Mouse (Mus musculus): ENCODE measurements around the gene Rassf5.

The Rassf5 gene

DNA sequence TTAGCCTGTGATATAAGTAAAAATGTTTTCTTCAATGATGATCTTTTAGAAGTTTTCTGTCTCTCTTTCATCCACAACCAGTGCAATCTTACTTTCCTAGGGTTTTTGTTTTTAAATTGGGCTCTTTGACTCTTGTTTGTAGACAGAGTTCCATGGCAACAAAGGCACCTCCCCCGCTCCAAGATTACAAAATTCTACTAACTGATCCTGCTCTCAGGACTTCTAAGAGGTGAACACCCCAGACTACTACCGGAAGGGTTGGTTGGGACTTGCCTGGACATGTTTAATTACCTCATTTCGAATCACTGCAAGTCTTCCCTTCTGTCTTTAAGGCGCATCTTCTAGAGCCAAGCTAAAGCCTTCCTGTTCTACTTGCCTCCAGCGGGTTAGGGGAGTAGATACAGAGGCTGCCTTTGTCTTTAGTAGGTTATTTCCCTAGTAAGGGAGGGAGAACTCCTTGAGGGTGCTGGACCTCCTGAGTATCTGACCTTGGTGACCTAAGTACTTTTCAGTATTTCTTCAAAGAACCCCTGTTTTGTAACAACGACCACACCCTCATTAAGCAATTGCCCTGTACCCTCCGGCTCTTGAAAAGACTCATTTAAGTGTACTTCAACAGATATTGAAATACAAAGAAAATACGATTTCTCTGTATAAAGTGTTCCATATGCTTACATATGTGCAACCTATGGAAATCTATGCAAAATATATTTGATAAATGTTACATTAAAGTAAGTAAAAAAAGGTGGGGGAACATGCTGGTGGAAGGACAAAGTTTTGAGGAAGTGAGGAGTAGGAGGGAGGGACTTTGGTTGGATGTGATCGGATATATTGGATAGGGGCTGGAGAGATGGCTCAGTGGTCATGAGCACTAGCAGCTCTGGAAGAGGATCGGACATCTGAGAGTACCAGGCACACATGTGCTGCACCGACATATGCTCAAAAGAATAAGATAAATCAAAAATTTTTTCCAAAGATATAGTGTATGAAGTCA is 105.7 kb downstream of the Rassf5 start:
- in situ Hi-C loops (cut with MboI, MseI): no loop called here

DNA sequence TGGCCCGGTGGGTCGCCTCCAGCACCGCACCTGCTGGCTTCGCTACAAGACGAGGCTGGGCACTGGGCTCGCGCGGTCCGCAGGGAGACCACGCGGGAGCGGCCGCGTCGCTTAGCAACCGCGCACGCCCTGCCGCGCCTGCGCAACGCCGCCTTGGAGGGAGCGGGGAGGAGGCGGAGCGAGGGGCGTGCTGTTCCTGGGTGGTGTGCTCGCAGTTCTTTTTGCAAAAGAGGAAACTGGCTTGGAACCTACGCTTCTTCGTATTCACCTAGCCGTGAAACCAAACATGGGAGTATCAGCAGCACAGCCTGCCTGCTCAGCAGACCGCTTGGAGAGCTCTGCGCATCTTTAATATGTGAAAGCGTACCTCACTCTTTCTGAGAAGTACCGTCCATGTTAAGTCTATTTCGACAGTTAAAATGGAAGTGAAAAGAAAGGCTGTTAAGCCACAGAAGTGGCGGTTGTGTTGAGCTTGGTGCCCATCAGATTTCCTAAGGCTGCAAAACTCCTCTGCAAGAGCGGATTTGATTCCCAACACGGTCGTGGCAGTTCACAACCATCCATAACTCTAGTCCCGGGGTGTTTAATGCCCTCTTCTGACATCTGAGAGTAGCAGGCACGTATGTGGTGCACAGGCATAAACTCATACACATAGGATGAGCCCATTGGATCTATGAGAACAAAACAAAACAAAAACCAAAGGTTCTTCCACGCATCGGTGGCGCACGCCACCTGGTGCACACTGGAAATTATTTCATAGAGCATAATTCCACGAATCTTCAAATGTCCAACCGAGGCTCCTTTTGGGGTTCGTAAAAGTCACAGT is 106.7 kb downstream of the Rassf5 start, which contains the start of gene Dyrk3:
Gene Dyrk3 (minus strand): TSS at position 150 of the 826 bp plus-strand sequence.
- in situ Hi-C loops (cut with MboI, MseI): no loop called here

DNA sequence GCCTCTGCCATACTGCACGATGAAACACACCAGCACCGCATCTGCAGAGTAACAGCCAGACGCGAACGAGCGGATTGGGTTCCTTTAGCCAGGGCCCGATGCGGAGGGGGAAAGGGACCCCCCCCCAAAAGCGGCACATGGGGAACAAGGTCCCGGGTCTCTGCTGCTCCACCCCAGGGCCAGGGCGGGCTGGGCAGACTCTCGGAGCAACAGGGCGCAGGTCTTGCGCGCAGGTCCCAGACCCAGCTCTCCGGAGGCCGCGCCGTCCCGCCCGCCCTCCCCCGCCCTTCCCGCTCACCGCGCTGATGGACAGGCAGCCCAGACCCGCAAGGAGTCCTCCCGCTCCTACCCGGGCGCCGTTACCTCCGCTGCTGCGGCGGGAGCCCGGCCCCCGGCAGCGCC is 107.3 kb downstream of the Rassf5 start:
- in situ Hi-C loops (cut with MboI, MseI): no loop called here

DNA sequence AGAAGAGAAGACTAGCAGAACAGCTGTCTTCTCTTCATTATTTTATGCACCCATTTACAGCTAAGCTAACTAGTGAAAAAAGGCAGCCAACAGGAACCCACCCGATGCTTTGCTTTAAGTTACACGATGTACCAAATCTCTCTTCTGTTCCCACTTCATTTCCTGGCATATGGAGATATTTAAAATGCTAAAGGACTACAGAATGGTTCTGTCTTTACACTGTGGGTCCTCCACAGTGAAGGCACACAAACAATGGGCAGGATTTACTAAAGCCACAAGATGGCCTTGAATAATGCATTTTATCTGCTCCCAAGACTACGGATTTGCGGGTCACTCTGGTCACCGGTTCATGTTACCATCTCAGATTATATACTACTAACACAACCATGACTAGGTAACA is 107.9 kb downstream of the Rassf5 start:
- in situ Hi-C loops (cut with MboI, MseI): no loop called here

DNA sequence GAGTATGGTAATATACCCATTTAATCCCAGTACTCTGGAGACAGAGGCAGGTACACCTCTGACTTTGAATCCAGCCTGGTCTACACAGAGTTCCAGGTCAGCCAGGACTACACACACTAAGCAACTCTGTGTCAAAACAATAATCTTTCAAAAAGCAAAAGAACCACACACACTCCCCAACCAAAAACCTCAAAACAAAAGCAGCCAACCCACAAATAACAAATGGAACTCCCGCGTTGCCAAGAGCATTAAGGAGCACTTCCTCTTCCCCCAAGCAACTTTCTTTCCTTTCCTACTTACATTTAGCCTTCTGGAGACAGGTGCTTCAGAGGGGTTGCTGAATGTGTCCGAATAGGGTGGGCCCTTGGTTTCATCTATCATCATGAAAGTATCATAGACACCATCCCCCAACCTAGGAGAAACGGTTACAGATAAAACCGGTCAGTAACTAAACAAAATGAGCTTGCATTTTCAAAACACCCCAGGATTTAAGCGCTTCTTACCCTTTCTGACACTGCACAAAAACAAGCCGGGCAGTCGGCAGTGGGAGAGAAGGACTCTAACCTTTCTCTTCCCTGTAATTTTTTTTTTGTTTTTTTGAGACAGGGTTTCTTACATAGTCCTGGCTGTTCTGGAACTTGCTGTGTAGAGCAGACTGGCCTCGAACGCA is 109.0 kb downstream of the Rassf5 start:
- in situ Hi-C loops (cut with MboI, MseI): no loop called here

DNA sequence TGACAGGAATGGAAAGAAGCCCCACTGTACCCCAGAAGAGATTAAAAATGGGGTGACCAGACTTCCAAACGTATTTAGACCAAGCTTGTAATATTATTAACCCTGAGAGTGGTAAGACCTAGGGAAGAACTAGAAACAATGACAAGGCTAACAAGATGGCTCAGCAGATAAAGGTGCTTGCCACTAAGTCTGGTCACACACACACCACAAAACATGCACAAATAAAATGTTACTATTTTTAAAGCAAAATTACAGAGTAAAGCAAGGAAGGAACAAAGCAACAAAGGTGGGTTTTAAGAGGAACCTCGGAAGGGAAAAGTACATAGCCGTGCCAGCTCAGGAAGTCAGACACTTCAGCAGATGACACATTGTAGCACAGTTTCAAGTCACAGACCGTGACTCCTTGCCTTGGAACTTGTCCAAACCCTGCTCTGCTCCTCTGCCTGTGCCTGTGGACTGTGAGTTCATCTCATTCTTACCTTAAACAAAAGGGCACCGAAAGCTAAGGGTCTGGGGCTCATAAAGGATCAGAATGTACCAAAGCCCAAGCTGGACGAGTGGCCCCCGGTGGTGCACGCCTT is 110.0 kb downstream of the Rassf5 start:
- in situ Hi-C loops (cut with MboI, MseI): no loop called here

DNA sequence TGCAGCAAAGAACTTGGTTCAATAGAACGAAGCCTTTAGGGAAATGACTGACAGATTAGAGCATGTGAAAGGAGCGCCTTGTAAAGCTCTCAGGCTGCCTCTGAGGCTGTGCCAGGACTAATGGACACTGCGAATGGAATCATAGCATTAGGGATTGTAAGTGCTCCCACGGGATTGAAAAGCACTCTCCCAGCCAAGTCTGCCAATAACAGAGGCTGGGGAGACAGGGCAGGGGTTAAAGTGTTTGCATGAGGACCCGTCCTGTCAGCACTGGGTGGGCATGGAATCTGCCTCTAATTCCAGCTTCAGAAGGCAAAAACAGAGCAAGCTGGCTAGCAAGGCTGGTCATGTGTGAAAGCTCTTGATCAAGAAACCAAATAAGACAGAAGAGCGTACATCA is 110.8 kb downstream of the Rassf5 start:
- in situ Hi-C loops (cut with MboI, MseI): no loop called here

Data from T-helper 1 cell (primary cell).